Mouse (Mus musculus) kidney, adult 2 months (tissue): Measurements from ENCODE around the gene Trpc4.

Experiments
- CTCF ChIP-seq: fragments of 200-500 bp; conservative IDR thresholded peaks from 2 replicates; pipeline ENCODE4 v1.5.1; 2011; ENCODE audit warnings: low read depth, mild to moderate bottlenecking, control low read depth, low read length, moderate library complexity, mixed read lengths; ENCODE audit not compliant: insufficient read depth, insufficient read length
- POLR2A ChIP-seq: fragments of 200-500 bp; IDR thresholded peaks from one replicate; pipeline ENCODE4 v1.6.1; 2011; ENCODE audit warnings: low read depth, low read length, control low read depth

GRCm38 (mm10) chr3:54243136-54243535, 87.3 kb downstream of the Trpc4 start:
- TF ChIP-seq POLR2A = no peak
- TF ChIP-seq CTCF = no peak
